Mouse (Mus musculus) kidney, embryonic 15.5 days (tissue): ENCODE data around the gene Taar8c. TPM values are rescaled to one million over a fixed set of nuclear protein-coding genes. Genes with fewer than 3 reads are reported as not detected.
"Not testable (repeated sequence)": the region's sequence is repeated elsewhere in the genome, so short reads cannot be mapped to it uniquely, and the experiment has no call there.

Experiments
- ATAC-seq: fragments of 200-750 bp; cut with Nextera tagmentation; replicated peaks from 2 replicates; pipeline ENCODE4 v1.8.0; 2017; ENCODE audit warnings: moderate TSS enrichment; ENCODE audit not compliant: low FRiP score
- H3K27ac ChIP-seq: fragments of 300-500 bp; sonication (generic); 2 replicates; pipeline ENCODE4 v1.5.1; 2015; ENCODE audit warnings: mild to moderate bottlenecking, inconsistent platforms
- H3K27me3 ChIP-seq: fragments of 300-500 bp; sonication (generic); 2 replicates; pipeline ENCODE4 v1.6.1; 2015; ENCODE audit warnings: inconsistent platforms
- H3K36me3 ChIP-seq: fragments of 300-500 bp; sonication (generic); 2 replicates; pipeline ENCODE4 v1.6.1; 2015; ENCODE audit warnings: inconsistent platforms
- H3K4me1 ChIP-seq: fragments of 300-500 bp; sonication (generic); 2 replicates; pipeline ENCODE4 v1.6.1; 2015; ENCODE audit warnings: inconsistent platforms
- H3K4me2 ChIP-seq: fragments of 300-500 bp; sonication (generic); 2 replicates; pipeline ENCODE4 v1.6.1; 2015; ENCODE audit warnings: moderate library complexity, mild to moderate bottlenecking, inconsistent platforms
- H3K4me3 ChIP-seq: fragments of 300-500 bp; sonication (generic); replicated peaks from 2 replicates; pipeline ENCODE4 v1.5.1; 2015; ENCODE audit warnings: mild to moderate bottlenecking, inconsistent platforms
- H3K9ac ChIP-seq: fragments of 300-500 bp; sonication (generic); 2 replicates; pipeline ENCODE4 v1.6.1; 2015; ENCODE audit warnings: mild to moderate bottlenecking, inconsistent platforms
- H3K9me3 ChIP-seq: fragments of 300-500 bp; sonication (generic); replicated peaks from 2 replicates; pipeline ENCODE4 v1.6.1; 2016; ENCODE audit warnings: inconsistent platforms
- WGBS: fragments of 180-500 bp; shearing (Covaris S2); methylation state at CpG from one replicate; pipeline ENCODE4 v1.1.7; 2015; ENCODE audit warnings: mixed read lengths; 5-methylcytosine and 5-hydroxymethylcytosine counted together
- polyA plus RNA-seq: library from polyadenylated mRNA; unstranded; fragments of >200 nt; fragmentation: Nextera tagmentation; extraction: Ambion mirVana; gene quantifications from 2 replicates; pipeline ENCODE4 v1.2.1, GENCODE M21; 2015

Taar8c gene
- polyA plus RNA-seq, 1 experiment from 2014 or later = not detected

DNA sequence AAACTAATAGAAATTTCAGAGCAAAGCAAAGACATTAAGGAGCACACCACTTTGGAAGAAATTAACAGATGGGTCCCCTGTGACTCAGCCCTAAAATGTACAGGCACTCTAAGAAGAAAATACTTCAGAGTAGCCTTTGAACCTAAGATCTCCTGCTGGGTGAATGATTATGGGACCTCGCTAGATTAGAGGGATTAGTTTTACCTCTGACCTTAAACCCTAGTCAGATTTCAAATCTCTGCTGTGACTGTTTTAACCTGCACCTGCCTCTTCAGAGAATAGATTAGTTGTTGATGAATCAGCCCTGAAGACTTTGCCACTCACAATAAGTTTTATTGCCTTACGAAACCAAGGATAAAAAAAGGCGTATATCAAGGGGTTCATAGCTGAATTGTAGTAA, 6.5 kb upstream of the Taar8c start:
- ATAC-seq = no peak
- 63% methylated on average over 3 of the region's 3 CpGs for WGBS
- no peak overlapping the region for H3K27ac ChIP-seq

DNA sequence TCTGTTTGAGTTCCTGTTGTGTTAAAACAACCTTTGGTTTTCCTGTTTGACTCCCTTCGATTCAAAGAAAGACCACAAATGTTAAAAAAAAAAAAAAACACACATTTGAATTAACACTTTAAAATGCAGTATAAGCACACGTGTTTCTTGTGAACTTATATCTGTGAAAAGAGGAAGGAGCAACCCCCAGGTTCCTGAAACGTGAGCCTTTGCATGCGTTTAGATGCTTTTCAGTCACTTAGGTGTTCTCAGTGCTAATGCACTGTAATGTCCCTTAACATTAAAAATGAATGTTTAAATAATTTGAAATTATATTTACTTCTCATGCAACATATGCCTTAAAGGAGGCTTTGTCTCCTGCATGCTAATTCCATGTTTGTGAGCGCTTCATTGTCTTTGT, 6.0 kb upstream of the Taar8c start:
- WGBS = 53% methylated on average over 5 of the region's 5 CpGs
- Histone ChIP-seq H3K27me3 (no peaks in the 10 kb centered on the region), H3K36me3 (no peaks in the 10 kb centered on the region), H3K9me3 (no peaks in the 10 kb centered on the region), H3K4me3 (no peak overlapping the region), H3K9ac (no peak overlapping the region), H3K4me1 (no peaks in the 10 kb centered on the region), H3K27ac (no peak overlapping the region), H3K4me2 (no peak overlapping the region)
- ATAC-seq = no peak

More for the DNA sequence above, 6.5 kb upstream of the Taar8c start:
- H3K4me3 ChIP-seq = no peak overlapping the region
- H3K4me1 ChIP-seq = no peaks in the 10 kb centered on the region
- no peak overlapping the region for H3K4me2 ChIP-seq
- H3K36me3 ChIP-seq = no peaks in the 10 kb centered on the region
- no peak overlapping the region for H3K9ac ChIP-seq
- no peaks in the 10 kb centered on the region for H3K9me3 ChIP-seq
- no peaks in the 10 kb centered on the region for H3K27me3 ChIP-seq

DNA sequence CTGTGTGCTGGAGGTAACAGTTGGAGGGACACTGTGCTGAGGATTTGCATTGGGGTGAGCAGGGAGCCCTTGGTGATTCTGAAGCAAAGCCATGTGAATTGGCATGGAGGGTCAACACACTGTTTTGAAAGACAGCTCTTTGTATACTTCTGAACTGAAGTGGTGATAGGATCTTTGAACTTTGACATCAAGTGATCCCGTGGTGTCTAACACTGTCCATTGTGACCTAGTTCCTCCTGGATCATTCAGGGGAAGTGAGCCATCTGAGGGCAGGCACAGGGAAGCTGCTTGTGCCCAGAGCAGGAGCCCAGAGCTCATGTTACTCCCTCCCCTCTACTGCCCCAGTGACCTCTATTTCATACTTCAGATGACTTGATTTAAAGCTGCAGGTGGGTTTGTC, 1.6 kb upstream of the Taar8c start:
- 14% methylated on average over 1 of the region's 1 CpGs for WGBS
- H3K27ac ChIP-seq, H3K4me2 ChIP-seq, ATAC-seq, H3K36me3 ChIP-seq, H3K4me3 ChIP-seq, H3K27me3 ChIP-seq, H3K9me3 ChIP-seq, H3K4me1 ChIP-seq, H3K9ac ChIP-seq: not testable (repeated sequence)

DNA sequence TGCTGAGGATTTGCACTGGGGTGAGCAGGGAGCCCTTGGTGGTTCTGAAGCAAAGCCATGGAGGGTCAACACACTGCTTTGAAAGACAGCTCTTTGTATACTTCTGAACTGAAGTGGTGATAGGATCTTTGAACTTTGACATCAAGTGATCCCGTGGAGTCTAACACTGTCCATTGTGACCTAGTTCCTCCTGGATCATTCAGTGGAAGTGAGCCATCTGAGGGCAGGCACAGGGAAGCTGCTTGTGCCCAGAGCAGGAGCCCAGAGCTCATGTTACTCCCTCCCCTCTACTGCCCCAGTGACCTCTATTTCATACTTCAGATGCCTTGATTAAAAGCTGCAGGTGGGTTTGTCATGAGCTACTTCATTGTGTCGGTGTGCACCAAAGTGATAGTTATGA, 4.7 kb downstream of the Taar8c start:
- H3K27me3 ChIP-seq, H3K9ac ChIP-seq, H3K4me1 ChIP-seq, ATAC-seq, H3K27ac ChIP-seq, H3K36me3 ChIP-seq, H3K4me2 ChIP-seq, H3K9me3 ChIP-seq, H3K4me3 ChIP-seq: not testable (repeated sequence)
- 60% methylated on average over 2 of the region's 2 CpGs for WGBS

DNA sequence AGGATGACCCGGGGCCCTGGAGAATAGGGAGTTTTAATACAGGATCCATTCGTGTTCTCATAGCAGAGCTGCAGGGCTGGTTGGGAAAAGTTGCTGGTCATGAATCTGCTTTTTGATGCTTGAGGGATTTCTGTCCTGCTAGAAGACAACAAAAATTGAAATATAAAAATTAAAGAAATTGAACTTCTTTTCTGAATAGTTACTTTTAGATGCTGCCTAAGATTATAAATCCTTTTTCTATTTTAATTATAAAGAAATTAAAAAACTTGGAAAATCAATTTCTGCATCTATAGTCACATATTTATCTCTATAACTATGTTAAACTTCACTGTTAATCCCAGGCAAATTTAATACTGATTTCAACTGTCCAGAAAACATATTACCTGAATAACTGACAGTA, 9.5 kb downstream of the Taar8c start, which contains the start of gene Taar8b:
Taar8b (minus strand) TSS at position 101 of the 400 bp plus-strand sequence.
- no peak for ATAC-seq
- Histone ChIP-seq H3K36me3 (no peaks in the 10 kb centered on the region), H3K9me3 (no peaks in the 10 kb centered on the region), H3K27me3 (no peaks in the 10 kb centered on the region), H3K4me1 (no peaks in the 10 kb centered on the region), H3K4me2 (no peak within 1 kb of the TSS), H3K27ac (no peak within 1 kb of the TSS), H3K9ac (no peak within 1 kb of the TSS), H3K4me3 (no peak within 1 kb of the TSS)
- WGBS = 77% methylated on average over 2 of the region's 2 CpGs

DNA sequence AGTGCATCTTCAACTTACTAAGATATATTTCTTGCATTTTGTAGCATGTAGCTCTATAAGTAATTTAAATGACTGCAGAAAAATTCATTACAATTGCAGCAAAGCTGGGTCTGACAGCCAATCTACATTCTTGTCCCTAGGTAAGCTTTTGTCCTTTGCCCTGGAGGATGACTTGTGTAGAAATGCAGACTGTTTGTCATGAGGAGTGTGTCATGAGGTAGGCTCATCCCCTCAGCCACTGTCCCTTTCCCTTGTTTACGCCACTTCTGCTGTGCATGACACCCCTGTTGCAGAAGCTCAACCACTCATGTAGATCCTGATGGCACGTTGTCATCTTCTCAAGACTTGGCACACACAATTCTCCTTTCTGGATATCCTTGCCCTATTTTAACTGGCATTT, 14.5 kb downstream of the Taar8c start:
- no peak overlapping the region for H3K4me3 ChIP-seq
- H3K36me3 ChIP-seq = no peaks in the 10 kb centered on the region
- H3K4me2 ChIP-seq = no peak overlapping the region
- no peaks in the 10 kb centered on the region for H3K4me1 ChIP-seq
- H3K27me3 ChIP-seq = no peaks in the 10 kb centered on the region
- WGBS = 83% methylated on average over 2 of the region's 2 CpGs
- H3K9ac ChIP-seq = no peak overlapping the region
- no peaks in the 10 kb centered on the region for H3K9me3 ChIP-seq
- ATAC-seq = no peak
- no peak overlapping the region for H3K27ac ChIP-seq

DNA sequence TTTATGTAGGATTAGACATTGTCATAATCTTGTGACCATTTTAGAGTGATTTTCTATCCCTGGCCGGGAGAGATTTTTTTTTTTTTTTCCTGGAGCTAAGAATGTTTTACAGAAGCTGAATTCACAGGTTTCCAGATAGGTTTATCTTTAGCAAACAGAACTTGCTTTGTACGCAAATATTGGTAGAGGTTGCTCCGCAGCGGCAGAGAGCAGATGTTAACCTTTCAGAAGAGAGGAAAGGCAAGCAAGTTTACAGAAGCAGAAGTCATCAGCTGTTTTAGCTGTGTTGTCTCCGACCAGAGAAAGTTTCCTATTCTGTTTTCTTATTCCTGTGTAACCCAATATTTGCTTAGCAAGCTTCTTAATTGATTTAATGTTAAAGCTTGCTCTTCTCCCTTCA, 15.2 kb downstream of the Taar8c start:
- no peaks in the 10 kb centered on the region for H3K9me3 ChIP-seq
- 72% methylated on average over 5 of the region's 5 CpGs for WGBS
- H3K9ac ChIP-seq = no peak overlapping the region
- H3K4me2 ChIP-seq = no peak overlapping the region
- H3K36me3 ChIP-seq = no peaks in the 10 kb centered on the region
- H3K27me3 ChIP-seq = no peaks in the 10 kb centered on the region
- no peak overlapping the region for H3K4me3 ChIP-seq
- no peaks in the 10 kb centered on the region for H3K4me1 ChIP-seq
- ATAC-seq = no peak
- H3K27ac ChIP-seq = no peak overlapping the region

DNA sequence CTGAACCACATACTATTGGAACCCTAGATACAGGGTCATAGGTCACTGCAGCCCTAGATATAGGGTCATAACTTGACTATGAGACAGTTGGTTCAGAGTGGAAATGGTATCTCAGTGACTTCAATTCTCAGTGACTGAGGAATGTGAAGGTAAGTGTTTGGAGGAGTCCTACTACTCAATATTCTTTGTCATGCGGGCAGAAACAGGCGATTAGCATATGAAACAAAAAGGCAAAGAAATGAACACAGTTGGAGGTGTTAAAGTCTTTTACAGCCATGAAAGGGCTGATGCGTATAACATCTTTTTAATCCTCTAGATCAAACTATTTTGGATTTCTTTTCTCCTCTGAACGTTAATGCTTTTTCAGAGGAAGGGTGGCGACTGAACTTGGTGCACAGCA, 15.8 kb downstream of the Taar8c start:
- 89% methylated on average over 5 of the region's 5 CpGs for WGBS
- Histone ChIP-seq H3K27me3 (no peaks in the 10 kb centered on the region), H3K36me3 (no peaks in the 10 kb centered on the region), H3K9ac (no peak overlapping the region), H3K4me2 (no peak overlapping the region), H3K27ac (no peak overlapping the region), H3K9me3 (no peaks in the 10 kb centered on the region), H3K4me1 (no peaks in the 10 kb centered on the region), H3K4me3 (no peak overlapping the region)
- no peak for ATAC-seq

DNA sequence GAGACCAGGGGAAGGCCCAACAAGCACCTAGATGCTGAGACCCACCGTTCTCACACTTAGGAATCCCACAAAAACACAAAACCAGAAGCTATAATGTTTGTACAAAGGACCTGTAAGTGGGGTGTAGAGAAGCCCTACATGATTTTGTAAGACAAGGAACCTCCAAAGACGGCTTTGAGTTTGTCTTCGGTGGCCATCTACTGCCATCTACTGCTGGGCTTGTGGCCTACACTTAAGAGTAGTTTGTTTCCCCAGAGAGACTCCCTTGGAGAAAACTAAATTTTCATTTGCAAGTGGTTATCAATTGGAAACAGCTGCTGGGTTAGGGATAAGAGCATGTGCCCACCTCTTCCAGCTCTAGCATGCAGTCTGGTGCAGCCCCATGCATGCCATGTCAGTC, 21.5 kb downstream of the Taar8c start:
- Histone ChIP-seq H3K27ac (no peak overlapping the region), H3K9me3 (no peaks in the 10 kb centered on the region), H3K4me2 (no peak overlapping the region), H3K27me3 (no peaks in the 10 kb centered on the region), H3K9ac (no peak overlapping the region), H3K4me1 (no peaks in the 10 kb centered on the region), H3K4me3 (no peak overlapping the region), H3K36me3 (no peaks in the 10 kb centered on the region)
- 39% methylated on average over 3 of the region's 3 CpGs for WGBS
- no peak for ATAC-seq

DNA sequence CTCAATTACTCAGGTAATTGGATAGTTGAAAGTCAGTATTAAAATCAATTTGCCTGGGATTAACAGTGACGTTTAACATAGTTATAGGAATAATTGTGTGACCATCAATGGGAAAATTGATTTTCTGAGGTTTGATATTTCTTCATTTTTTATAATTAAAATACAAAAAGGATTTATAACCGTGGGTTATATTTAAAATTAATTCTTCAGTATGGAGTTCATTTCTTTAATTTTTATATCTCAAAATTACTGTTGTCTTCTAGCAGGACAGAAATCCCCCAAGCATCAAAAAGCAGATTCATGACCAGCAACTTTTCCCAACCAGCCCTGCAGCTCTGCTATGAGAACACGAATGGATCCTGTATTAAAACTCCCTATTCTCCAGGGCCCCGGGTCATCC, 25.5 kb downstream of the Taar8c start, which contains the start of gene Taar8a:
Taar8a (plus strand) TSS at position 301 of the 400 bp plus-strand sequence.
- not testable (repeated sequence) for H3K9ac ChIP-seq, H3K27ac ChIP-seq, H3K27me3 ChIP-seq, ATAC-seq, H3K4me1 ChIP-seq, H3K4me3 ChIP-seq, H3K36me3 ChIP-seq, H3K9me3 ChIP-seq, H3K4me2 ChIP-seq
- WGBS = 91% methylated on average over 2 of the region's 4 CpGs

DNA sequence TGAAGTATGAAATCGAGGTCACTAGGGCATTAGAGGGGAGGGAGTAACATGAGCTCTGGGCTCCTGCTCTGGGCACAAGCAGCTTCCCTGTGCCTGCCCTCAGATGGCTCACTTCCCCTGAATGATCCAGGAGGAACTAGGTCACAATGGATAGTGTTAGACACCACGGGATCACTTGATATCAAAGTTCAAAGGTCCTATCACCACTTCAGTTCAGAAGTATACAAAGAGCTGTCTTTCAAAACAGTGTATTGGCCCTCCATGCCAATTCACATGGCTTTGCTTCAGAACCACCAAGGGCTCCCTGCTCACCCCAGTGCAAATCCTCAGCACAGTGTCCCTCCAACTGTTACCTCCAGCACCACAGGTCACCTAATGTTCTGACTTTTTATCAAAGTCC, 27.0 kb downstream of the Taar8c start:
- H3K9me3 ChIP-seq, ATAC-seq, H3K4me3 ChIP-seq, H3K9ac ChIP-seq, H3K36me3 ChIP-seq, H3K27me3 ChIP-seq, H3K4me1 ChIP-seq, H3K4me2 ChIP-seq, H3K27ac ChIP-seq: not testable (repeated sequence)
- 28% methylated on average over 2 of the region's 2 CpGs for WGBS

DNA sequence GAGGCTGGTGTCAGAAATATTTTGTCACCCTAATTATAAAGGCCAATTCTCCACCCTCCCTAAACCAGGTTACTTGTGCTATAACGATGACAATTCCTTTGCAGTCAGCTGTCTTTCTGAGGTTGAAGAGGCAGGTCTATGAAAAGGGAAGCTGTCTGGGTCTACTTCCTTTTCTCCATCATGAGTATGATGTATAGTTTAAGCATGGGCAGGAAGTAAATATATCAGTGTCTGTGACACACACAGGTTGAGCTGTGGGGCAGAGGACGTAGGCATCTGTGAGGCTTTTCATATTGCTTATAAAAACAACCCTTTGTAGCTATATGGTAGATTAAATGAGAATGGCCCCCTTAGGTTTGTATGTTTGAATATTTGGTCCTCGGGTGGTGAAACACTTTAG, 42.7 kb downstream of the Taar8c start:
- no peaks in the 10 kb centered on the region for H3K4me1 ChIP-seq
- no peaks in the 10 kb centered on the region for H3K36me3 ChIP-seq
- H3K4me3 ChIP-seq = no peak overlapping the region
- H3K9ac ChIP-seq = no peak overlapping the region
- H3K27ac ChIP-seq = no peak overlapping the region
- ATAC-seq = no peak
- H3K27me3 ChIP-seq = no peaks in the 10 kb centered on the region
- H3K9me3 ChIP-seq = no peaks in the 10 kb centered on the region
- WGBS = 74% methylated on average over 3 of the region's 3 CpGs
- no peak overlapping the region for H3K4me2 ChIP-seq

DNA sequence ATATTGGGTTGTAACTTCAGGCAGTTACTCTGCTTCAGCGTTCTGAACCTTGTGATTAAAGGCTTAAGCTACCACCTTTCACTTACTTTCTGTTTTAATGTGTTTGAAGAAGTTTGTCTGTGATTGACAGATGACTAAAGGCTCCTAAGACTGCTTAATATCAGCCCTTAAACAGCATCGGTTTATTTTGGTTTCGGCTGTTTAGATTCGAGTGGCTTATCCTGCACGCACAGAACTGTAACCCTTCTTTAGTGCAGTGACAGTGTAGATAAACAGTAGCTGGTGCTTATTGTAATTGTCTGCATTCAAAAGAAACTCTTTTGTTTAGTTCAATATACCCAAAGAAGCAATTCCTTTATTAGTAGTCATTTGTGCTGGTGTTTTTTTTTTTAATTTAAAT, 49.7 kb downstream of the Taar8c start:
- Histone ChIP-seq H3K9ac (no peak overlapping the region), H3K36me3 (no peaks in the 10 kb centered on the region), H3K27ac (no peak overlapping the region), H3K4me3 (no peak overlapping the region), H3K27me3 (no peaks in the 10 kb centered on the region), H3K4me1 (no peaks in the 10 kb centered on the region), H3K4me2 (no peak overlapping the region), H3K9me3 (no peaks in the 10 kb centered on the region)
- no peak for ATAC-seq
- 77% methylated on average over 5 of the region's 5 CpGs for WGBS
